Mouse (Mus musculus) B cell, adult 2 months (primary cell): ENCODE data around the gene Olfr1162.
"Not testable (repeated sequence)": the region's sequence is repeated elsewhere in the genome, so short reads cannot be mapped to it uniquely, and the experiment has no call there.

Experiments used
- DNase-seq, 2 experiments: peaks; one replicate each; pipeline ENCODE4 v3.0.0; 2022

Olfr1162 gene

GRCm38 (mm10) chr2:88051029-88051428 lies at the start of gene Olfr1162:
Olfr1162 (minus strand) TSS chr2:88051129.
- no peak for DNase-seq

- DNase-seq: no peak
Measured at GRCm38 (mm10) chr2:88093866-88094265, 42.9 kb upstream of the Olfr1162 start, which contains the start of gene Olfr1164. Olfr1164 (minus strand) TSS chr2:88093966.

GRCm38 (mm10) chr2:88071730-88072129 lies 20.8 kb upstream of the Olfr1162 start, which contains the start of gene Olfr1163:
Olfr1163 (minus strand) TSS chr2:88071830.
- DNase-seq: no peak

GRCm38 (mm10) chr2:88063587-88063986 lies 12.7 kb upstream of the Olfr1162 start:
- no peak for DNase-seq

DNA sequence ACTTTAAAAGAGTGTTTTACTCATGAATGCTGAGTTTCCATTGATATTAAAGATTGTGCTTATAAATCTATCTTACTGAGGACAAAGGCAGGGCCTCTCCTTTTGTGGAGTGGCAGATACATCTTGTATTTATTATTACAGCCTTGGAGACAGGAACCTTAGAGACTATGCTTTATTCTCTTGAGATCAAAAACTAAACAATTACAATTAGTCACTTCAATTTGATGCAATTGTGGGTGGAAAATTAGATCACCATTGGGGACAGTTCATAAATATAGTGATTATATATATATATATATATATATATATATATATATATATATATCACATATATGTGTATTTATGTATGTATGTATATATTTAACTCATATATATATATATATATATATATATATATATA lies 13.3 kb downstream of the Olfr1162 start, which contains the start of gene Olfr73:
Olfr73 (minus strand) TSS at position 101 of the 400 bp plus-strand sequence.
- DNase-seq: no peak

- DNase-seq: not testable (repeated sequence)
Measured at GRCm38 (mm10) chr2:88022474-88022873, 28.5 kb downstream of the Olfr1162 start, which contains the start of gene Olfr1161. Olfr1161 (plus strand) TSS chr2:88022774.

- no peak for DNase-seq
Measured at GRCm38 (mm10) chr2:88007515-88008318, 43.2 kb downstream of the Olfr1162 start, which contains the start of gene Olfr1160. Olfr1160 (minus strand) TSS chr2:88008268.
